Mouse (Mus musculus) naive thymus-derived CD4-positive, alpha-beta T cell, adult 2 months (primary cell): ENCODE data around the gene Rps26.
A peak's percentile ranks its signal among the peaks of the same experiment; 100 is the strongest.

Source experiments
- DNase-seq: peaks from one replicate; pipeline ENCODE4 v3.0.0-alpha.2; 2011; ENCODE audit warnings: low read depth

The Rps26 gene

GRCm38 (mm10) chr10:128606483-128606882, 20.1 kb downstream of the Rps26 start:
- no peak for DNase-seq

- DNase-seq, result no peak
These were observed 23.9 kb downstream of the Rps26 start for GRCm38 (mm10) chr10:128602470-128603128.

GRCm38 (mm10) chr10:128601499-128601898, 25.0 kb downstream of the Rps26 start:
- no peak for DNase-seq

GRCm38 (mm10) chr10:128598476-128598875, 28.1 kb downstream of the Rps26 start:
- DNase-seq, result no peak

- no peak for DNase-seq
These were observed 33.8 kb downstream of the Rps26 start for GRCm38 (mm10) chr10:128592797-128593196.

- no peak for DNase-seq
These were observed 35.1 kb downstream of the Rps26 start for GRCm38 (mm10) chr10:128591436-128591835.

- DNase-seq, result peak; percentile 55
These were observed 36.3 kb downstream of the Rps26 start for GRCm38 (mm10) chr10:128590193-128590690.

GRCm38 (mm10) chr10:128589464-128590192, 36.9 kb downstream of the Rps26 start, which contains the start of gene Erbb3:
TSS of gene Erbb3 (minus strand) at chr10:128589652.
- peak; percentile 59 for DNase-seq

GRCm38 (mm10) chr10:128588775-128589463, 37.6 kb downstream of the Rps26 start:
- no peak for DNase-seq

GRCm38 (mm10) chr10:128588136-128588535, 38.4 kb downstream of the Rps26 start:
- DNase-seq, result no peak

GRCm38 (mm10) chr10:128587697-128588096, 38.9 kb downstream of the Rps26 start:
- DNase-seq, result no peak

- DNase-seq, result no peak
These were observed 39.4 kb downstream of the Rps26 start for GRCm38 (mm10) chr10:128587120-128587519.

GRCm38 (mm10) chr10:128586546-128586945, 40.0 kb downstream of the Rps26 start:
- no peak for DNase-seq

GRCm38 (mm10) chr10:128584386-128584785, 42.2 kb downstream of the Rps26 start:
- DNase-seq, result no peak

GRCm38 (mm10) chr10:128583644-128584043, 42.9 kb downstream of the Rps26 start:
- DNase-seq, result no peak

GRCm38 (mm10) chr10:128579731-128580130, 46.8 kb downstream of the Rps26 start:
- DNase-seq, result no peak

- no peak for DNase-seq
These were observed 47.2 kb downstream of the Rps26 start for GRCm38 (mm10) chr10:128579298-128579697.

- no peak for DNase-seq
These were observed 48.2 kb downstream of the Rps26 start for GRCm38 (mm10) chr10:128578330-128578729.

GRCm38 (mm10) chr10:128575063-128575462, 51.5 kb downstream of the Rps26 start:
- no peak for DNase-seq
